Mouse (Mus musculus) forebrain, embryonic 11.5 days (tissue): Measurements from ENCODE around the gene Polr1e. TPM values are rescaled to one million over a fixed set of nuclear protein-coding genes. Genes with fewer than 3 reads are reported as not detected.
A peak's percentile ranks its signal among the peaks of the same experiment; 100 is the strongest.

Experiments
- ATAC-seq: fragments of 200-750 bp; cut with Nextera tagmentation; replicated peaks from 2 replicates; pipeline ENCODE4 v1.8.0; 2017; ENCODE audit warnings: moderate TSS enrichment; ENCODE audit not compliant: low FRiP score
- DNase-seq: peaks from one replicate; pipeline ENCODE4 v3.0.0-alpha.2; 2017; ENCODE audit warnings: low spot score
- H3K27ac ChIP-seq: fragments of 300-500 bp; sonication (generic); 2 replicates; pipeline ENCODE4 v1.5.1; 2014; ENCODE audit warnings: low read depth, low read length
- H3K27me3 ChIP-seq: fragments of 300-500 bp; sonication (generic); 2 replicates; pipeline ENCODE4 v1.6.1; 2014; ENCODE audit warnings: mild to moderate bottlenecking, low read length, mixed read lengths; ENCODE audit not compliant: control insufficient read depth, insufficient read depth
- H3K36me3 ChIP-seq: fragments of 300-500 bp; sonication (generic); 2 replicates; pipeline ENCODE4 v1.6.1; 2014; ENCODE audit warnings: mild to moderate bottlenecking, low read length, moderate library complexity, mixed read lengths; ENCODE audit not compliant: control insufficient read depth, insufficient read depth
- H3K4me1 ChIP-seq: fragments of 300-500 bp; sonication (generic); replicated peaks from 2 replicates; pipeline ENCODE4 v1.6.1; 2014; ENCODE audit warnings: low read length, mixed read lengths; ENCODE audit not compliant: control insufficient read depth, insufficient read depth
- H3K4me2 ChIP-seq: fragments of 300-500 bp; sonication (generic); 2 replicates; pipeline ENCODE4 v1.6.1; 2014; ENCODE audit warnings: low read depth, mild to moderate bottlenecking, low read length, moderate library complexity, mixed read lengths; ENCODE audit not compliant: severe bottlenecking
- H3K4me3 ChIP-seq: fragments of 300-500 bp; sonication (generic); 2 replicates; pipeline ENCODE4 v1.5.1; 2014; ENCODE audit warnings: low read depth, low read length
- H3K9ac ChIP-seq: fragments of 300-500 bp; sonication (generic); 2 replicates; pipeline ENCODE4 v1.6.1; 2014; ENCODE audit warnings: low read length
- H3K9me3 ChIP-seq: fragments of 300-500 bp; sonication (generic); 2 replicates; pipeline ENCODE4 v1.6.1; 2016; ENCODE audit warnings: low read length, mixed read lengths; ENCODE audit not compliant: control insufficient read depth
- WGBS: fragments of 180-500 bp; shearing (Covaris S2); extraction: QIAGEN DNeasy Blood & Tissue Kit; methylation state at CpG from one replicate; pipeline ENCODE4 v1.1.7; 2014; 5-methylcytosine and 5-hydroxymethylcytosine counted together
- polyA plus RNA-seq: library from polyadenylated mRNA; unstranded; fragments of >200 nt; fragmentation: Nextera tagmentation; extraction: Ambion mirVana; gene quantifications from 2 replicates; pipeline ENCODE4 v1.2.1, GENCODE M21; 2014

Gene Polr1e
- polyA plus RNA-seq: 54.5 and 55.2 TPM in 2 replicates

- 0 out of 2 replicates have a peak within 1 kb of the TSS, but pooled peaks have one; percentile 34 for H3K27ac ChIP-seq
- DNase-seq (peak; percentile 96), ATAC-seq (peak; percentile 93)
- no peaks in the 10 kb centered on the region for H3K27me3 ChIP-seq
- no peaks in the 10 kb centered on the region for H3K9me3 ChIP-seq
- H3K36me3 ChIP-seq: no peaks in the 10 kb centered on the region
- peaks cover 8% of the 10 kb centered on the region for H3K4me1 ChIP-seq
- peak within 1 kb of the TSS; percentile 62 for H3K9ac ChIP-seq
- WGBS: under 1% methylated on average over 29 of the region's 29 CpGs
- H3K4me3 ChIP-seq: peak within 1 kb of the TSS; percentile 64
- H3K4me2 ChIP-seq: peak within 1 kb of the TSS; percentile 89
Measured at GRCm38 (mm10) chr4:45018452-45018980, at the start of gene Polr1e. Polr1e (plus strand) TSS chr4:45018583.

GRCm38 (mm10) chr4:44970056-44970455 lies 48.3 kb upstream of the Polr1e start:
- 87% methylated on average over 7 of the region's 7 CpGs for WGBS
- no peak for DNase-seq
- H3K4me3 ChIP-seq: no peak overlapping the region
- no peak overlapping the region for H3K4me2 ChIP-seq
- H3K9ac ChIP-seq: no peak overlapping the region
- no peak overlapping the region for H3K27ac ChIP-seq
- no peaks in the 10 kb centered on the region for H3K36me3 ChIP-seq
- ATAC-seq: no peak
- no peaks in the 10 kb centered on the region for H3K9me3 ChIP-seq
- H3K27me3 ChIP-seq: no peaks in the 10 kb centered on the region
- no peaks in the 10 kb centered on the region for H3K4me1 ChIP-seq

DNA sequence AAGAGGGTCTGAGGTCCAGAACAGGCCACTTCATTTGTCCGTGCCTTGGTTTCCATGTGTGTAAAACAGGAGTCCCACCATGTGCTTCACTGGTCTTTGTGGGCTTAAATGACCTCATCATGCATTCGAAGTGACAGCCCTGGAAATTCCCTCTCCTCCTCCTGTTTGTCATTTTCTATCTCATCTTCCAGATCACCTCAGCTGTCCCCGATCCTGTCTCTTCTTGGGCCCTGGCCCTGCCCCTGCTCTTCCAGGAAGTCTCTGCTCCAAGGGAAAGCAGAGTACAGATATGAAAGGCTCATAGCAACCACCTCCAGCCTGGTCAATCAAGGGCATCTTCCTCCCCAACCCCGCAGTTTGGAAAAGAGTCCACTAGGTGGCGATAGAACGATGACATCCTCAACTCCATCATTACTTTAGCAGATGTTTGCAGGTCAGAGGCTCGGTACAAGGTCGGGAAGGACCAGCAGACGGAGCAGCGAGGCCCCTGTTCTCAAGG lies 47.7 kb upstream of the Polr1e start:
- DNase-seq (peak; percentile 76), ATAC-seq (no peak)
- no peak overlapping the region for H3K27ac ChIP-seq
- no peaks in the 10 kb centered on the region for H3K9me3 ChIP-seq
- 25% methylated on average over 10 of the region's 10 CpGs for WGBS
- H3K27me3 ChIP-seq: no peaks in the 10 kb centered on the region
- no peak overlapping the region for H3K9ac ChIP-seq
- no peak overlapping the region for H3K4me2 ChIP-seq
- no peaks in the 10 kb centered on the region for H3K36me3 ChIP-seq
- H3K4me1 ChIP-seq: no peaks in the 10 kb centered on the region
- H3K4me3 ChIP-seq: no peak overlapping the region

DNA sequence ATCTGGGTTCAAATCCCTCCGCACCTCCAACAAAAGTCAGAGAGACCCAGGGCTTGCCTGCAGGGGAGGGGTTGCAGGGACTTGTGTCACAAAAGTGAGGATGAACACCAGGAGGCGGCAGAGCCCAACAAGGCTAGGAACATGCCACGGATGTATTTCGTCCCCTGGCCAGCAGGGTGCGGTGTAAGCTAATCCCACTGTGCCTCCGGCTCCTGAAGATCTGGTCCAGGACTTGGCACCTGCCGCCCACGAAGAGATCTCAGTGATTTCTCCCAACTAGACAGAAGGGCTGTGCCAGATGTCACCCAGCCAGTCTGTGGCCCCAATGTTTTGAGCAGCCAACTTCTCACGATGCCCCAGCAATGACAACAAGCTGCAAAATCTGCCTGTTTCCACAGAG lies 44.9 kb upstream of the Polr1e start:
- ATAC-seq (peak; percentile 56), DNase-seq (peak; percentile 91)
- no peaks in the 10 kb centered on the region for H3K36me3 ChIP-seq
- H3K4me2 ChIP-seq: peak overlapping the region; percentile 24; the same call in 1 of the 2 replicates
- H3K9me3 ChIP-seq: no peaks in the 10 kb centered on the region
- 12% methylated on average over 9 of the region's 9 CpGs for WGBS
- no peak overlapping the region for H3K4me3 ChIP-seq
- no peak overlapping the region for H3K9ac ChIP-seq
- H3K27me3 ChIP-seq: no peaks in the 10 kb centered on the region
- no peaks in the 10 kb centered on the region for H3K4me1 ChIP-seq
- no peak overlapping the region for H3K27ac ChIP-seq

DNA sequence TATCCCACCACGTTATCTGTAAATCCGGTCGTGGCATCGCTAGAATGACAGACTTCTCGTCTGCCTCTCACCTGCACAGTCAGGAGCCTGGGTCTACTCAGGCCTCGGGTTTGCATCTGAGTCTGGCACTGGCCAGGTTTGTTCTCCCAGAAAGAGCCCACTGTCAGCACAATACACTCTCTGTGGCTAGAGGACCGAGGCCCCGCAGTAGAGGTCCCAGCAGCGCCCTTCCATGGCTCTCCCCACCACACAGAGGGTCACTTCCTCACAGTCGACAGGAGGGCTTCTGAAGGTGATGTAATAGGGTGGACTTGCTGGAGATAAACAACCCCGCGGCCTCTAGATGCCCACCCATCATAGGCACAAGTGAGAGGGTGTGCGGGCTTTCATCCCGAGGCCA lies 44.5 kb upstream of the Polr1e start:
- DNase-seq (no peak), ATAC-seq (0 out of 2 replicates have a peak, but pooled peaks have one; percentile 18)
- Histone ChIP-seq H3K27me3 (no peaks in the 10 kb centered on the region), H3K27ac (no peak overlapping the region), H3K4me2 (peak overlapping the region; percentile 24; the same call in 1 of the 2 replicates), H3K9ac (no peak overlapping the region), H3K9me3 (no peaks in the 10 kb centered on the region), H3K36me3 (no peaks in the 10 kb centered on the region), H3K4me3 (no peak overlapping the region), H3K4me1 (no peaks in the 10 kb centered on the region)
- 56% methylated on average over 14 of the region's 14 CpGs for WGBS

DNA sequence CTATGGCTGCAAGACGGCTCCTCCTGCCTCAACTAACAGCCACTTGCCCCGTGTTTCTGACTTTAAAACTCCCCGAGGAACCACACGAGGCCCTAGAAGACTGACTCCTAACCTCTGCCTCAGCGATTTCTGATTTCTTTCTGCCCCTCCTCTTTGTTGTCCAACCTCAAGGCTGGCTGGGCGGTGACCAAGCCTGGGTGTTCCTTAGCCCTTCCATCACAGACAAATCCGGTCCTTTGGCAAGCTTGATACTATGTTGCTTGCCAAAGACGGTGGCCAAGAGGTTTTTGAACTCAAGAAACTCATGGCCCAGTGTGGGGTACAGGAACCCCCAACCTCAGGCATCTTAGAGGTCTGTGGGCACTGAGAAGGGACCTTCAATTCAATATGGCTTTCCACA lies 44.1 kb upstream of the Polr1e start:
- Histone ChIP-seq H3K9ac (no peak overlapping the region), H3K36me3 (no peaks in the 10 kb centered on the region), H3K4me2 (no peak overlapping the region), H3K27me3 (no peaks in the 10 kb centered on the region), H3K4me3 (no peak overlapping the region), H3K27ac (no peak overlapping the region), H3K9me3 (no peaks in the 10 kb centered on the region), H3K4me1 (no peaks in the 10 kb centered on the region)
- 82% methylated on average over 8 of the region's 8 CpGs for WGBS
- ATAC-seq (no peak), DNase-seq (no peak)

DNA sequence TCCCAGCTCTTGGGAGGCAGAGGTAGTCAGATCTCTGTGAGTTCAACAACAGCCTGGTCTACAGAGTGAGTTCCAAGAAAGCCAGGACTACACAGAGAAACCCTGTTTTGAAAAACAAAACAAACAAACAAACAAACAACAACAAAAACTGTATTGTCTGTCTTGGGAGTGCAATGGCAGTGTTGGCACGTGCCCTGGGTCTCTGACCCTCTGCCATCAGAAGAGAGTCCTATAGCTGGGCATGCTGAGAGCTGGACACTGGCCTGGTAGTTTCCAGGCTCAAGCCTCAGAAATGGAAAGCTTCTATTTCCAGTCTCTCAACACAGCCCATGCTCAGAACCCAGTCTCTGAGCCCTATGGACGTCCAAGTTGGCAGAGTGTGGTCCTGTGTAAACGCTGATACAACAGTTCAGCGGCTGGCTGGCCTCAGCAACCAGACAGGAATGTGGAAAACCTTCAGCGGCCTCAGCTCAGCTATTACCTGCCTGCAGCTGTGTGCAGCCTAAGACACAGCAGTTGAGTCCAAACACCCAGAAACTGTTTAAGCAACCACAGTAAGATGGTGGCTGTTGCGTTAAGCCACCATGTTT lies 42.3 kb upstream of the Polr1e start:
- WGBS: 81% methylated on average over 6 of the region's 6 CpGs
- no peak overlapping the region for H3K9ac ChIP-seq
- no peak overlapping the region for H3K27ac ChIP-seq
- H3K4me1 ChIP-seq: no peaks in the 10 kb centered on the region
- H3K9me3 ChIP-seq: no peaks in the 10 kb centered on the region
- ATAC-seq: no peak
- no peaks in the 10 kb centered on the region for H3K36me3 ChIP-seq
- H3K27me3 ChIP-seq: no peaks in the 10 kb centered on the region
- no peak overlapping the region for H3K4me2 ChIP-seq
- DNase-seq: no peak
- H3K4me3 ChIP-seq: no peak overlapping the region

GRCm38 (mm10) chr4:44976921-44977710 lies 41.3 kb upstream of the Polr1e start:
- no peak for DNase-seq
- H3K9ac ChIP-seq: no peak overlapping the region
- no peaks in the 10 kb centered on the region for H3K4me1 ChIP-seq
- no peak overlapping the region for H3K27ac ChIP-seq
- no peaks in the 10 kb centered on the region for H3K27me3 ChIP-seq
- WGBS: 87% methylated on average over 10 of the region's 10 CpGs
- no peaks in the 10 kb centered on the region for H3K9me3 ChIP-seq
- no peak overlapping the region for H3K4me3 ChIP-seq
- H3K4me2 ChIP-seq: no peak overlapping the region
- no peaks in the 10 kb centered on the region for H3K36me3 ChIP-seq
- ATAC-seq: no peak
